Mouse (Mus musculus): ENCODE data around the gene Fgf9. TPM values are rescaled to one million over a fixed set of nuclear protein-coding genes. Genes with fewer than 3 reads are reported as not detected.

The Fgf9 gene
- polyA plus RNA-seq, 1 experiment from 2014 or later, result 16.3 TPM

DNA sequence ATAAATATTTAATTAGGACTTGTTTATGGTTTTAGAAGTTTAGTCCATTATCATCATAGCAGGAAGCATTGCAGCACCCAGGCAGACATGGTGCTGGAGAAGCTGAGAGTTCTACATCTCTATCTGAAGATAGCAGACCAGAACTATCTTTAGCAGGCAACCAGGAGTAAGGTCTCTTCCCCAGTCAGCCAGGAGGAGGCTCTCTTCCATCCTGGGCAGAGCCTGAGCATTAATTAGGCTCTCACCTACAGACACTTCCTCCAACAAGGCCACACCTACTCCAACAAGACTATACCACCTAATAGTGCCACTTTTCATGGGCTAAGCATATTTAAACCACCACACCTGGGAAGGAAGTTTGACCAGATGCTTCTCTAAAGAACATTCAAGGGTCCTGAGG is 54.3 kb downstream of the Fgf9 start:
- no peak overlapping the region for H3K27ac ChIP-seq
- H3K9me3 ChIP-seq (replicated peaks; ENCODE audit: low read length), result no peaks in the 10 kb centered on the region
- no peaks in the 10 kb centered on the region for H3K36me3 ChIP-seq (ENCODE audit: insufficient read depth, low read length)
- no peak for DNase-seq (ENCODE audit: low spot score)
- no peak overlapping the region for H3K4me2 ChIP-seq (ENCODE audit: low read length)
- no peak overlapping the region for H3K9ac ChIP-seq (ENCODE audit: low read depth, low read length)
- no peak for ATAC-seq (replicated peaks; ENCODE audit: low FRiP score, low read depth)
- no peaks in the 10 kb centered on the region for H3K27me3 ChIP-seq (ENCODE audit: insufficient read depth, low read length)
- TF ChIP-seq CTCF (IDR thresholded peaks at IDR 0.05; ENCODE audit: low read depth), result no peak
- no peak overlapping the region for H3K4me3 ChIP-seq (replicated peaks; ENCODE audit: low read depth, low read length)
- H3K4me1 ChIP-seq (replicated peaks; ENCODE audit: insufficient read depth, low read length), result no peaks in the 10 kb centered on the region

DNA sequence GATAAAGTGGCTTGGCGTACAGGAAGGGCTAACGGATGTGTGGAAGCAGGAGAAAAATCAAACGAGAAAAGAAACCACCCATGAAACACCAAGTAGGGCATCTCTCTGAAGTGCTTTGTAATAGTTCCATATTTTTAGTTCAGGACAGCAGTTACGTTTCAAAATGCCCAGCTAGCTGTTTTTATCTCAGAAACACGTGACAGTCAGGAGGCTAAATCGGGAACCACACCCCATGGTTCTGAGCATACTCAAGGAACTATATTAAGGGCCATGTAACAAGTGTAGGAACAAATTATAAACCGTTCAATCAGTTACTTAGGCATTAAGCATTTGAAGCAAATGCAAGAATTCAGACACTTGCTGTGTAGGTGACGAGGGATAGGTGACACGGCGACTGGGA is 56.2 kb downstream of the Fgf9 start:
- 89% methylated on average over 10 of the region's 10 CpGs for WGBS
- no peaks in the 10 kb centered on the region for H3K27me3 ChIP-seq (ENCODE audit: insufficient read depth, low read length)
- no peaks in the 10 kb centered on the region for H3K4me1 ChIP-seq (replicated peaks; ENCODE audit: insufficient read depth, low read length)
- no peak overlapping the region for H3K9ac ChIP-seq (ENCODE audit: low read depth, low read length)
- TF ChIP-seq CTCF (IDR thresholded peaks at IDR 0.05; ENCODE audit: low read depth), result no peak
- H3K4me2 ChIP-seq (ENCODE audit: low read length), result no peak overlapping the region
- no peak overlapping the region for H3K4me3 ChIP-seq (replicated peaks; ENCODE audit: low read depth, low read length)
- no peak for DNase-seq (ENCODE audit: low spot score)
- H3K27ac ChIP-seq, result no peak overlapping the region
- ATAC-seq (replicated peaks; ENCODE audit: low FRiP score, low read depth), result no peak
- H3K9me3 ChIP-seq (replicated peaks; ENCODE audit: low read length), result no peaks in the 10 kb centered on the region
- H3K36me3 ChIP-seq (ENCODE audit: insufficient read depth, low read length), result no peaks in the 10 kb centered on the region

DNA sequence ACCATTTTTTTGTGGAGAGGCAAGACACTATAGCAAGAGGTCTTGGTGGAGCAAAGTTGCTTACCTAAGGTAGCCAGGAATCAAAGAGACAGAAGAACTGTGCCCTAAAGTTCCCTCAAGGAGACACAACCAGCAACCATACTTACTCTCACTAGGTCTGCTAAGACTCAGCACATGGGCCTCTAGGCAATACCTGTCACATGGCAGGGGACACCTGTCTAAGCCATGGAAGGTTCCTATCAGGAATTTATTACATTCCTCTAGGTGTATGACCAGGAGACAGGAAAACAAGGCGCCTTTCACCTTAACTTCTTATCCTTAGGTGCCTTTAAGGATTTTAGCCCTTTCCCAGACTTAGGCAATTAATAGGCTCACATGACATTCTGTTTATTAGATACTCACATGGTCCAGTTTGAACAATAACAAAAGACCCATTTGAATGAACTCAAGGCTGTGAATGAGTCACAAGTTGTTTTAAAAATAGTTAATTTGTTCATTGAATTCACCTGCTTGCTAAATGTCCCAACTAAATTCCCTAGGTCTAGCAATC is 69.2 kb downstream of the Fgf9 start:
- no peak for DNase-seq (ENCODE audit: low spot score)
- no peak for TF ChIP-seq CTCF (IDR thresholded peaks at IDR 0.05; ENCODE audit: low read depth)

DNA sequence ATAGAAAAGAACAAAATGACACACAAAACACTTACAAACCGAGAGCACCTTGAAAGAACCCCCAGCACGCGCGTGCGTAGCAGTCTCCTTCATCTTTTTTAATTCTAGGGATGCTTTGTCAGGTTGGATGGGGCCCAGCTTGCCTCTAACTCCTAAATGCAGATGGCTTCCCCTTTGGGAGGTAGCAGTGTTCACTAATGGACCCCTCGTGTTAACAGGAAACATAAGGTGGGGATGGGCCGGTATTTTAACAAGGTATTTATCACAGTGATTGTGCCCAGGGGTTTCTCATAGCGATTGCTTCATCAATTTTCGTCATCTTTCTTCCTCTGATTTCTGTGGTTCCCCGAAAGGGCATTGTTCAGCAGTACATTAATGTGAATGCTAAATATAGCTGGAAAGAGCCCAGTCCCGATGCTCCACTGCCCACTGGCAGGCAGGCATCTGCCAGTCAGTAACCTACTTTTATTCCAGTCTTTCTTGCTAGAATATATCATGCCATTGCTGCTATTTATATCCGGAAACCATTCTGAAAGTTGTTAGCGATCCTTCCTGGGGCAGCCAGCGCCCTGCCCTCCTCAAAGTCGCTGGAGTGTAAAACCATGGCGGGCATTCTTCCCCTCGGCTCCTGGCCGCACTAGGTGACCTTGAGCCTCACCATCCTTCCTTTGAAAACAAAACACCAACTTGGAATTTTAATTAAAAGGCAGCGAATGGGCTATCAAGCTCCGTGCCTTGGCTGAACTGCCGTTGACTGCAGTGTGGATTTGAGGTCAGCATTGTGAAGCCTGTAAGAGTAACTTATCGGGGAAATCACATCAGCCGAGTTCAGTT is 79.5 kb downstream of the Fgf9 start:
- ATAC-seq (replicated peaks; ENCODE audit: low FRiP score, low read depth), result 0 out of 2 replicates have a peak, but pooled peaks have one; percentile 52
- Histone ChIP-seq H3K9ac (ENCODE audit: low read depth, low read length) (no peak overlapping the region), H3K4me1 (replicated peaks; ENCODE audit: insufficient read depth, low read length) (no peaks in the 10 kb centered on the region), H3K27ac (peak overlapping the region; percentile 58), H3K4me3 (replicated peaks; ENCODE audit: low read depth, low read length) (no peak overlapping the region), H3K27me3 (ENCODE audit: insufficient read depth, low read length) (no peaks in the 10 kb centered on the region), H3K9me3 (replicated peaks; ENCODE audit: low read length) (no peaks in the 10 kb centered on the region), H3K4me2 (ENCODE audit: low read length) (peak overlapping the region; percentile 44), H3K36me3 (ENCODE audit: insufficient read depth, low read length) (no peaks in the 10 kb centered on the region)
- DNase-seq (ENCODE audit: low spot score), result peak; percentile 68
- no peak for TF ChIP-seq CTCF (IDR thresholded peaks at IDR 0.05; ENCODE audit: low read depth)
- WGBS, result 46% methylated on average over 23 of the region's 23 CpGs

More for the DNA sequence above, 69.2 kb downstream of the Fgf9 start:
- no peaks in the 10 kb centered on the region for H3K9me3 ChIP-seq (replicated peaks; ENCODE audit: low read length)
- no peak overlapping the region for H3K27ac ChIP-seq
- no peak for ATAC-seq (replicated peaks; ENCODE audit: low FRiP score, low read depth)
- no peaks in the 10 kb centered on the region for H3K27me3 ChIP-seq (ENCODE audit: insufficient read depth, low read length)
- 76% methylated on average over 1 of the region's 1 CpGs for WGBS
- H3K4me1 ChIP-seq (replicated peaks; ENCODE audit: insufficient read depth, low read length), result no peaks in the 10 kb centered on the region
- no peak overlapping the region for H3K4me2 ChIP-seq (ENCODE audit: low read length)
- no peaks in the 10 kb centered on the region for H3K36me3 ChIP-seq (ENCODE audit: insufficient read depth, low read length)
- no peak overlapping the region for H3K9ac ChIP-seq (ENCODE audit: low read depth, low read length)
- H3K4me3 ChIP-seq (replicated peaks; ENCODE audit: low read depth, low read length), result no peak overlapping the region

DNA sequence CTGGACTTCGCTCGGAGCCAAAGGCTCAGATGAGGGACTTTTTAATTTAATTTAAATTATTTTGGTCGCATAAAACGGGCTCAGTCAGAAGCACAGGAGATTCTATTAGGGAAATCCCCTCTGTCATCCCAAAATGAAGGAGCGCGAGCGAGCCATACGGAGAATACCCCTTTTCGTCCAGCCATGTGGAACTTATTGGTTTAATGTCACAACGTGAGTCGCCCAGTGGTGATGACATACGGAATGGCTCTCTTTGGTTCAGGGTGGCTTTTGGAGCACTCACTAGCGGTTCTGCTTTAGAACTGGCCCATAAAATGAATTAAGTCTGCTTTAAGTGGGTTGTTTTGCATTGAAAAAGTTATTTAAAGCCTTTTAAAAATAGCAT is 80.1 kb downstream of the Fgf9 start:
- Histone ChIP-seq H3K27ac (peak overlapping the region; percentile 58; the same call in 1 of the 2 replicates), H3K4me1 (replicated peaks; ENCODE audit: insufficient read depth, low read length) (no peaks in the 10 kb centered on the region), H3K36me3 (ENCODE audit: insufficient read depth, low read length) (no peaks in the 10 kb centered on the region), H3K4me3 (replicated peaks; ENCODE audit: low read depth, low read length) (no peak overlapping the region), H3K4me2 (ENCODE audit: low read length) (peak overlapping the region; percentile 44), H3K27me3 (ENCODE audit: insufficient read depth, low read length) (no peaks in the 10 kb centered on the region), H3K9ac (ENCODE audit: low read depth, low read length) (no peak overlapping the region), H3K9me3 (replicated peaks; ENCODE audit: low read length) (no peaks in the 10 kb centered on the region)
- TF ChIP-seq CTCF (IDR thresholded peaks at IDR 0.05; ENCODE audit: low read depth), result no peak
- WGBS, result 43% methylated on average over 13 of the region's 13 CpGs
- no peak for DNase-seq (ENCODE audit: low spot score)
- no peak for ATAC-seq (replicated peaks; ENCODE audit: low FRiP score, low read depth)

DNA sequence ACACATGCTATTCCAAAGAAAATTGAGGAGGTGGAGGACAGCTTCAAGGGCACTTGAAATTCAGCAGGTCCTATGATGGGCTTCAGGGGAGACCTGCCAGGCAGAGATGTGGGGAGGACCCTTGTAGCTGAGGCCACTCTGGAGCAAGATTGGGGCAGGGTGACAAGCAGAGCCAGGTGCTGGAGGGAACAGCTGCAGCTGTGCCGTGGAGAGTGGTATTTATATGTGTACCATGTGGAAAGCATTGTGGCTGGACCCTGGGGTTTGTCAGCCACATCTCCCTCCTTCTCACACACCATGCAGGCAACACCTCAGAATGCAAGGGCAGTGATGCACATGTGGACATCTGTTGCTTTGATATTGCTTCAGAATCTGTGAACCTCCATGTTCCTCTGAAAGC is 81.8 kb downstream of the Fgf9 start:
- Histone ChIP-seq H3K4me1 (replicated peaks; ENCODE audit: insufficient read depth, low read length) (no peaks in the 10 kb centered on the region), H3K27me3 (ENCODE audit: insufficient read depth, low read length) (no peaks in the 10 kb centered on the region), H3K9me3 (replicated peaks; ENCODE audit: low read length) (no peaks in the 10 kb centered on the region), H3K9ac (ENCODE audit: low read depth, low read length) (no peak overlapping the region), H3K4me2 (ENCODE audit: low read length) (no peak overlapping the region), H3K36me3 (ENCODE audit: insufficient read depth, low read length) (no peaks in the 10 kb centered on the region), H3K4me3 (replicated peaks; ENCODE audit: low read depth, low read length) (no peak overlapping the region), H3K27ac (no peak overlapping the region)
- no peak for ATAC-seq (replicated peaks; ENCODE audit: low FRiP score, low read depth)
- no peak for TF ChIP-seq CTCF (IDR thresholded peaks at IDR 0.05; ENCODE audit: low read depth)
- 25% methylated on average over 1 of the region's 1 CpGs for WGBS
- DNase-seq (ENCODE audit: low spot score), result no peak
